Mouse (Mus musculus) midbrain, embryonic 12.5 days (tissue): ENCODE data around the gene Cd247. TPM values are rescaled to one million over a fixed set of nuclear protein-coding genes. Genes with fewer than 3 reads are reported as not detected.

Experiments
- ATAC-seq: fragments of 200-750 bp; cut with Nextera tagmentation; 2 replicates; pipeline ENCODE4 v1.8.0; 2017; ENCODE audit warnings: low read depth, moderate TSS enrichment, moderate library complexity; ENCODE audit not compliant: low FRiP score
- H3K27ac ChIP-seq: fragments of 300-500 bp; sonication (generic); replicated peaks from 2 replicates; pipeline ENCODE4 v1.5.1; 2016; ENCODE audit warnings: mild to moderate bottlenecking
- H3K27me3 ChIP-seq: fragments of 300-500 bp; sonication (generic); 2 replicates; pipeline ENCODE4 v1.6.1; 2016; ENCODE audit warnings: mild to moderate bottlenecking
- H3K36me3 ChIP-seq: fragments of 300-500 bp; sonication (generic); 2 replicates; pipeline ENCODE4 v1.6.1; 2016
- H3K4me1 ChIP-seq: fragments of 300-500 bp; sonication (generic); 2 replicates; pipeline ENCODE4 v1.6.1; 2016
- H3K4me2 ChIP-seq: fragments of 300-500 bp; sonication (generic); replicated peaks from 2 replicates; pipeline ENCODE4 v1.6.1; 2016; ENCODE audit warnings: mild to moderate bottlenecking, moderate library complexity
- H3K4me3 ChIP-seq: fragments of 300-500 bp; sonication (generic); 2 replicates; pipeline ENCODE4 v1.5.1; 2016; ENCODE audit warnings: mild to moderate bottlenecking
- H3K9ac ChIP-seq: fragments of 300-500 bp; sonication (generic); replicated peaks from 2 replicates; pipeline ENCODE4 v1.6.1; 2016; ENCODE audit warnings: mild to moderate bottlenecking, moderate library complexity
- H3K9me3 ChIP-seq: fragments of 300-500 bp; sonication (generic); 2 replicates; pipeline ENCODE4 v1.6.1; 2016; ENCODE audit warnings: mild to moderate bottlenecking
- WGBS: fragments of 180-500 bp; shearing (Covaris S2); methylation state at CpG from one replicate; pipeline ENCODE4 v1.1.7; 2016; 5-methylcytosine and 5-hydroxymethylcytosine counted together
- polyA plus RNA-seq: library from polyadenylated mRNA; unstranded; fragments of >200 nt; fragmentation: Nextera tagmentation; extraction: Ambion mirVana; gene quantifications from 2 replicates; pipeline ENCODE4 v1.2.1, GENCODE M21; 2016

Cd247 gene
- polyA plus RNA-seq, 1 experiment from 2014 or later = 1.7 TPM

GRCm38 (mm10) chr1:165764571-165764970 lies 23.9 kb upstream of the Cd247 start:
- Histone ChIP-seq H3K9ac (peak overlapping the region; percentile 73; the same call in 1 of the 2 replicates), H3K4me2 (peak overlapping the region; percentile 96), H3K4me3 (peak overlapping the region; percentile 77), H3K27me3 (peaks cover 35% of the 10 kb centered on the region), H3K4me1 (peaks cover 9% of the 10 kb centered on the region), H3K36me3 (no peaks in the 10 kb centered on the region), H3K27ac (no peak overlapping the region), H3K9me3 (no peaks in the 10 kb centered on the region)
- 54% methylated on average over 9 of the region's 9 CpGs for WGBS
- no peak for ATAC-seq

- ATAC-seq = no peak
- H3K4me2 ChIP-seq = no peak overlapping the region
- H3K9ac ChIP-seq = no peak overlapping the region
- no peak overlapping the region for H3K4me3 ChIP-seq
- WGBS = 84% methylated on average over 11 of the region's 11 CpGs
- peaks cover 9% of the 10 kb centered on the region for H3K4me1 ChIP-seq
- H3K27ac ChIP-seq = no peak overlapping the region
- no peaks in the 10 kb centered on the region for H3K36me3 ChIP-seq
- peaks cover 35% of the 10 kb centered on the region for H3K27me3 ChIP-seq
- no peaks in the 10 kb centered on the region for H3K9me3 ChIP-seq
These were observed 23.4 kb upstream of the Cd247 start for GRCm38 (mm10) chr1:165765041-165765440.

- Histone ChIP-seq H3K36me3 (no peaks in the 10 kb centered on the region), H3K4me1 (peaks cover 9% of the 10 kb centered on the region), H3K27me3 (peaks cover 35% of the 10 kb centered on the region), H3K27ac (no peak overlapping the region), H3K9ac (no peak overlapping the region), H3K4me3 (no peak overlapping the region), H3K9me3 (no peaks in the 10 kb centered on the region), H3K4me2 (no peak overlapping the region)
- WGBS = 86% methylated on average over 17 of the region's 17 CpGs
- ATAC-seq = no peak
These were observed 22.7 kb upstream of the Cd247 start for GRCm38 (mm10) chr1:165765651-165766294.

- Histone ChIP-seq H3K36me3 (no peaks in the 10 kb centered on the region), H3K27me3 (peaks cover 33% of the 10 kb centered on the region), H3K4me3 (no peak overlapping the region), H3K4me1 (peaks cover 9% of the 10 kb centered on the region), H3K27ac (no peak overlapping the region), H3K9ac (no peak overlapping the region), H3K9me3 (no peaks in the 10 kb centered on the region), H3K4me2 (no peak overlapping the region)
- 88% methylated on average over 7 of the region's 7 CpGs for WGBS
- ATAC-seq = no peak
These were observed 22.1 kb upstream of the Cd247 start for GRCm38 (mm10) chr1:165766295-165766890.

- no peak overlapping the region for H3K4me2 ChIP-seq
- no peak for ATAC-seq
- no peak overlapping the region for H3K27ac ChIP-seq
- 86% methylated on average over 9 of the region's 9 CpGs for WGBS
- H3K9me3 ChIP-seq = no peaks in the 10 kb centered on the region
- no peaks in the 10 kb centered on the region for H3K36me3 ChIP-seq
- no peak overlapping the region for H3K4me3 ChIP-seq
- peaks cover 5% of the 10 kb centered on the region for H3K4me1 ChIP-seq
- peaks cover 34% of the 10 kb centered on the region for H3K27me3 ChIP-seq
- H3K9ac ChIP-seq = no peak overlapping the region
These were observed 19.5 kb upstream of the Cd247 start for GRCm38 (mm10) chr1:165768894-165769512.

- Histone ChIP-seq H3K27me3 (peaks cover 21% of the 10 kb centered on the region), H3K9me3 (no peaks in the 10 kb centered on the region), H3K4me2 (no peak overlapping the region), H3K4me3 (no peak overlapping the region), H3K27ac (no peak overlapping the region), H3K9ac (no peak overlapping the region), H3K4me1 (no peaks in the 10 kb centered on the region), H3K36me3 (no peaks in the 10 kb centered on the region)
- ATAC-seq = no peak
- WGBS = 83% methylated on average over 10 of the region's 10 CpGs
These were observed 18.2 kb upstream of the Cd247 start for GRCm38 (mm10) chr1:165770181-165770759.

GRCm38 (mm10) chr1:165771491-165771897 lies 17.0 kb upstream of the Cd247 start:
- H3K9ac ChIP-seq = no peak overlapping the region
- H3K4me2 ChIP-seq = peak overlapping the region; percentile 11; the same call in 1 of the 2 replicates
- 2% methylated on average over 12 of the region's 12 CpGs for WGBS

GRCm38 (mm10) chr1:165771998-165772397 lies 16.5 kb upstream of the Cd247 start:
- no peak for ATAC-seq
- Histone ChIP-seq H3K4me3 (no peak overlapping the region; the same call in 1 of the 2 replicates), H3K9me3 (no peaks in the 10 kb centered on the region), H3K4me2 (peak overlapping the region; percentile 11; the same call in 1 of the 2 replicates), H3K27ac (no peak overlapping the region), H3K36me3 (no peaks in the 10 kb centered on the region), H3K27me3 (peaks cover 24% of the 10 kb centered on the region), H3K4me1 (peaks cover 6% of the 10 kb centered on the region; the same call in 1 of the 2 replicates), H3K9ac (no peak overlapping the region)
- WGBS = 61% methylated on average over 8 of the region's 9 CpGs

More at GRCm38 (mm10) chr1:165771491-165771897, 17.0 kb upstream of the Cd247 start:
- H3K4me1 ChIP-seq = peaks cover under 1% of the 10 kb centered on the region; the same call in 1 of the 2 replicates
- no peaks in the 10 kb centered on the region for H3K36me3 ChIP-seq
- no peaks in the 10 kb centered on the region for H3K9me3 ChIP-seq
- ATAC-seq = peak; percentile 57
- peak overlapping the region; percentile 13; the same call in 1 of the 2 replicates for H3K4me3 ChIP-seq
- H3K27me3 ChIP-seq = peaks cover 21% of the 10 kb centered on the region
- no peak overlapping the region for H3K27ac ChIP-seq

GRCm38 (mm10) chr1:165775518-165776294 lies 12.8 kb upstream of the Cd247 start:
- H3K9ac ChIP-seq = no peak overlapping the region
- H3K27ac ChIP-seq = no peak overlapping the region
- H3K9me3 ChIP-seq = no peaks in the 10 kb centered on the region
- H3K4me3 ChIP-seq = no peak overlapping the region
- ATAC-seq = no peak
- peaks cover 14% of the 10 kb centered on the region for H3K4me1 ChIP-seq
- H3K36me3 ChIP-seq = no peaks in the 10 kb centered on the region
- 44% methylated on average over 19 of the region's 19 CpGs for WGBS
- H3K27me3 ChIP-seq = peaks cover 31% of the 10 kb centered on the region
- H3K4me2 ChIP-seq = no peak overlapping the region

GRCm38 (mm10) chr1:165779954-165780585 lies 8.4 kb upstream of the Cd247 start:
- peak; percentile 74 for ATAC-seq
- no peak overlapping the region for H3K27ac ChIP-seq
- peaks cover 17% of the 10 kb centered on the region for H3K4me1 ChIP-seq
- H3K4me3 ChIP-seq = peak overlapping the region; percentile 34
- peak overlapping the region; percentile 37; the same call in 1 of the 2 replicates for H3K9ac ChIP-seq
- peaks cover 39% of the 10 kb centered on the region for H3K27me3 ChIP-seq
- WGBS = 2% methylated on average over 13 of the region's 13 CpGs
- no peaks in the 10 kb centered on the region for H3K9me3 ChIP-seq
- H3K36me3 ChIP-seq = no peaks in the 10 kb centered on the region
- peak overlapping the region; percentile 54 for H3K4me2 ChIP-seq

- WGBS = under 1% methylated on average over 20 of the region's 20 CpGs
- peaks cover 38% of the 10 kb centered on the region for H3K27me3 ChIP-seq
These were observed 7.8 kb upstream of the Cd247 start for GRCm38 (mm10) chr1:165780586-165781111.

More at GRCm38 (mm10) chr1:165780586-165781111, 7.8 kb upstream of the Cd247 start:
- Histone ChIP-seq H3K36me3 (no peaks in the 10 kb centered on the region), H3K4me1 (peaks cover 17% of the 10 kb centered on the region), H3K27ac (no peak overlapping the region), H3K4me2 (peak overlapping the region; percentile 54), H3K9me3 (no peaks in the 10 kb centered on the region), H3K4me3 (peak overlapping the region; percentile 34), H3K9ac (peak overlapping the region; percentile 37; the same call in 1 of the 2 replicates)
- peak; percentile 64; the same call in 1 of the 2 replicates for ATAC-seq
